Mouse (Mus musculus) macrophage (primary cell): ENCODE data around the gene Scn10a. TPM values are rescaled to one million over a fixed set of nuclear protein-coding genes. Genes with fewer than 3 reads are reported as not detected.

Experiments used
- H3K27ac ChIP-seq: fragments of 350-480 bp; formaldehyde crosslinking; 2 replicates; pipeline ENCODE4 v1.9.0; 2021
- H3K36me3 ChIP-seq: fragments of 350-480 bp; formaldehyde crosslinking; 2 replicates; pipeline ENCODE4 v1.9.0; 2021; ENCODE audit errors: inconsistent target
- H3K4me3 ChIP-seq: fragments of 350-480 bp; formaldehyde crosslinking; 2 replicates; pipeline ENCODE4 v1.9.0; 2021; ENCODE audit errors: inconsistent target
- H3K79me2 ChIP-seq: fragments of 350-480 bp; formaldehyde crosslinking; 2 replicates; pipeline ENCODE4 v1.9.0; 2021; ENCODE audit errors: inconsistent target
- WGBS: methylation state at CpG from one replicate; pipeline ENCODE4 v1.1.7; 2026; ENCODE audit warnings: inconsistent platforms; ENCODE audit not compliant: missing documents; 5-methylcytosine and 5-hydroxymethylcytosine counted together
- polyA plus RNA-seq: library from polyadenylated mRNA; stranded (reverse); fragments of 250-400 nt; gene quantifications from 3 replicates; pipeline ENCODE4 v1.2.4, GENCODE M21; 2018; ENCODE audit warnings: inconsistent platforms

Scn10a gene
- polyA plus RNA-seq, 1 experiment from 2014 or later, result not detected

DNA sequence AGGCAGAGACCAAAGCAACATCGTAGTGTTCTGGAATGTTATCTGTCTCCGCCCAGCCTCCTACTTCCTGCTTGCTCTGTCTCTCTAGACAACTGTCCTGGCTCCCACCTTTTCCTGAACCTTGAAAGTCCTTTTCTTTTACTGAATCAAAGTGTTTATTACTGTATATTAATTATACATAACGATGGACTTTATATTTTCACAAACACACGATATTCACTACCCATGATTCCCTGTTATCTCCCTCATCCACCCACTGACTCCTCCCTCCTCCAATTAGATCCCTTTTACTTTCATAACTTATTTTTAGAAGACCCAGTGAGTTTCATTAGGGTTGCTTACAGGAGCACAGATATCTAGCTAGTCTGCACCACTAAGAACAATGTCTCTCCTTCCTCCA is 95.0 kb downstream of the Scn10a start:
- H3K36me3 ChIP-seq, result no peaks in the 10 kb centered on the region
- no peaks in the 10 kb centered on the region for H3K79me2 ChIP-seq
- H3K27ac ChIP-seq, result no peak overlapping the region
- H3K4me3 ChIP-seq, result no peak overlapping the region
- WGBS, result 80% methylated on average over 4 of the region's 4 CpGs

DNA sequence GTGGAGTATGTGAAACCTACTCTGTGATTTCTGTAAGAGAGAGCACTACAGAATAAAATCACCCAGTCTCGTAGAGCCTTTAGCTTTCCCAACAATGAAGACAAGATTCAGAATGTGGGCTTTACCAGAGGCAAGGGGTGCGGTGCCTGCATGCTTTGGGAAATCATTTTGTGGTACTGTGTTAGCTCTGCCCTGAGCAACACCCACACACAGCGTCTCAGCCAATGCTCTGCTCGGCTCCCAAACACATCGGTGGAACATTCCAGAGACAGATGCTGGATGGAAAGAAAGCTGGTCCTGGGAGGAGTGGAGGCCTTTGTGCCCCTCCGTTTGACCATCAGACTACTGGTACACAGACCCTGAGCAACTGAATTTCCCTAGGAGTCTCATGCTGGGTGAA is 104.3 kb downstream of the Scn10a start:
- Histone ChIP-seq H3K4me3 (no peak overlapping the region), H3K36me3 (no peaks in the 10 kb centered on the region), H3K27ac (no peak overlapping the region), H3K79me2 (no peaks in the 10 kb centered on the region)
- 88% methylated on average over 6 of the region's 6 CpGs for WGBS

DNA sequence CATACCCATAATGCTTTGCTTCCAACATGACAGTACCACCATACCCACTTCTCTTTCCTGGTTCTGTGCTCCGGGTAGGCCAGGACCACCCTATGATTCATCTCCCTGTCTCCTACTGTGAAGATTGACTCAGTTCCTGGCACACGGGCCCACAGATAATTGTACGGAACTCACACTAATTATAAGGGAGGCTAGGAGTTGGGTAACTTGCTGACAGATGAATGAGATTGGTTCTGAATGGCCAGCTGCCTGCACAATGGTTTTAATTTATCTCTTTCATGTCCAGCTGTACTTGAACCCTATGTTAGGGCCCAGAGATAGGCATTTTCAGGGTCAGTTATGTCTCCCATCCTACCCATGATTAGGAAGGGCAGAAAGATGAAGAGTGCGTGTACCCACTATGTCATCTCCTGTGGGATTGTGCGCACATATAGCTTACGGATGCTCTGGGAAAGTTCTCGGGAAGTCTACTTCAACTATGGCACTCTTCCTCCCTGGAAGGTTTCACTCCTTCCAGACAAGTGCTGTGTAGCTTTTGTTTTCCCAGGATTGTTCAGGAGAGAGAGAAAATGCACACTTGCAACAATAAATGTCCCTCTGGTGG is 108.5 kb downstream of the Scn10a start:
- Histone ChIP-seq H3K27ac (no peak overlapping the region), H3K4me3 (no peak overlapping the region), H3K79me2 (no peaks in the 10 kb centered on the region), H3K36me3 (no peaks in the 10 kb centered on the region)
- 87% methylated on average over 7 of the region's 7 CpGs for WGBS

DNA sequence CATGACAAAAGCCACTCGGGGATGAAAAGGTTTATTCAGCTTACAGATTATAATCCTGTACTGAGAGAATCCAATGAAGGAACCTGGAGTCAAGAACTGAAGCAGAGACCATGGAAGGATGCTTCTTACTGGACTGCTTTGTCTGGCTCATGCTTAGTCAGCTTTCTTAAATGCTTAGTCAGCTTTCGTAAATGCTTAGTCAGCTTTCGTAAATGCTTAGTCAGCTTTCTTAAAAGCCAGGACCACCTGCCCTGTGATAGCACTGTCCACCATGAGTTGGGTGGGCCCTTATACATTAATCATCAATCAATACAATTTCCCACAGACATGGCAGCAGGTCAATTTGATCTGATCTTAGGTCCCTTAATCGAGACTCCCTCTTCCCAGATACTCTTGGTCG is 112.2 kb downstream of the Scn10a start:
- Histone ChIP-seq H3K27ac (no peak overlapping the region), H3K79me2 (no peaks in the 10 kb centered on the region), H3K4me3 (no peak overlapping the region), H3K36me3 (no peaks in the 10 kb centered on the region)
- 88% methylated on average over 5 of the region's 5 CpGs for WGBS

DNA sequence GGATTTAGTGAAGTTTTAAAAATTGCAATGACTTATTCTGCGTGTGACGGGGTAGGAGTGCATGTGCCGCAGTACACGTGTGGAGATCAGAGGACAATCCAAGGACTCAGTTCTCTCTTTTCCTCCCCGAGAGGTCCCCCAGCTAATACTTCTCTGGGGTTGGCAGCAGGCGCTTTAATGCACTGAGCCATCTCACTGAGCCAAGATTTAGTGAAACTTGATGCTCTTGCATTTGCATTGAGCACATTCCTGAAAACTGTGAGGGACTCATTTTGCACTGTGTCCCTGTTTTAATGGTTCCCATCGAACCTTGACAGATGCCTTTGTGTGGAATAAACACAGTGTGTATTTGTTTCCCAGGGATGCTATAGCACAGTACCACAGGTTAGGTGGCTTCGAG is 114.5 kb downstream of the Scn10a start:
- Histone ChIP-seq H3K79me2 (no peaks in the 10 kb centered on the region), H3K27ac (no peak overlapping the region), H3K36me3 (no peaks in the 10 kb centered on the region), H3K4me3 (no peak overlapping the region)
- WGBS, result 82% methylated on average over 8 of the region's 8 CpGs

DNA sequence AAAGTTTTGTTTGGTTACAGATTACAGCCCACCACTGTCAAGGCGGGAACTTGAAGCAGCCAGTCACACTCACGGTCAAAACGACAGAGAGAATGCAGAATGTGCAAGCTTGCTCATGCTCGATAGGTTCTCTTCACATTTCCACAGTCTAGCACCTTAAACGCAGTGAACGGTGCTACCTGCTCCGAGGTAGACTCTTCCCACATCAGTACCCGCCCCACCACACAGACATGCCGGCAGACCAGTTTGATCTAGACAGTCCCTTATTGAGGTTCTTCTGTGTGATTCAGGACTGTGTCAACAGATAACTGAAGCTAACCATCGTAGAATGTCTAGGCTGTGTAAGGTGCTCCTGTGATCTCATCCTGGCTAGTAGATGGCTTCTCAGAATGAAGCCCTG is 120.6 kb downstream of the Scn10a start:
- WGBS, result 88% methylated on average over 10 of the region's 10 CpGs

DNA sequence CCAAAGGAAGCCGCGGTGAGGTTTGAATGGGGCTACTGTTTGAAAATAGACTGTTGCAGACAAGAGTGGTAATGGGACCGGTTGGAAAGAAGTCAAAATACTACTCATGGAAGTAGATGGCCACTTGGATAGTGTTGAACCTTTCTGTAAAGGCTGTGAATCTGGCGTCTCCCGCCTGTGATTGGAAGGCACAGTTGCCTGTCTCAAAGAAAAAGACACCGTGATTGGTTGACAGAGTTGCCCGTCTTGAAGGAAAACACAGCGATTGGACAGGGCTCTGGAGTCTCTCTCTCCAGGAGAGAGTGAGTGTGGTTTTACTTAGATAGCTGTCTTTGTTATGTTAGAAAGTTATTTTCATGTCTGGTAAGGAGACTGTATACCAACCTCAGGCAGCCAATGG is 121.8 kb downstream of the Scn10a start:
- Histone ChIP-seq H3K36me3 (no peaks in the 10 kb centered on the region), H3K79me2 (no peaks in the 10 kb centered on the region), H3K4me3 (no peak overlapping the region), H3K27ac (no peak overlapping the region)
- WGBS, result 85% methylated on average over 8 of the region's 8 CpGs

More for the DNA sequence above, 120.6 kb downstream of the Scn10a start:
- Histone ChIP-seq H3K79me2 (no peaks in the 10 kb centered on the region), H3K36me3 (no peaks in the 10 kb centered on the region), H3K27ac (no peak overlapping the region), H3K4me3 (no peak overlapping the region)

DNA sequence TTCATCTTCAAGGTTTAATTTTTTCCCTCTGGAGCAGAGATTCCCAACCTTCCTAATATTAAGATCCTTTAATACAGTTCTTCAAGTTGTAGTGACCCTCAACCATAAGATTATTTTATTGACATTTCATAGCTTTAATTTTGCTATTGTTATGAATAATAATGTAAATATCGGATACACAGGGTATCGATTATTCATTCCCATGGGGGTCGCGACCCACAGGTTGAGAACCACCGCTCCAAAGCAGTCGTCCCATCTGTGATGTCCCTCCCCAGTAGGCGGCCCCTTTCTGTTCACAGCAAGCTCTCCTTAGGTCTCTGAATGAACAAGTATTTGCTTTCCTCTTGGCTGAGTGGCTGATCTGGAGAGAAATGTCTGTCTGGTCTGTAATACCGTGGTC is 129.5 kb downstream of the Scn10a start:
- H3K4me3 ChIP-seq, result no peak overlapping the region
- 93% methylated on average over 8 of the region's 8 CpGs for WGBS
- no peaks in the 10 kb centered on the region for H3K79me2 ChIP-seq
- no peak overlapping the region for H3K27ac ChIP-seq
- H3K36me3 ChIP-seq, result no peaks in the 10 kb centered on the region

DNA sequence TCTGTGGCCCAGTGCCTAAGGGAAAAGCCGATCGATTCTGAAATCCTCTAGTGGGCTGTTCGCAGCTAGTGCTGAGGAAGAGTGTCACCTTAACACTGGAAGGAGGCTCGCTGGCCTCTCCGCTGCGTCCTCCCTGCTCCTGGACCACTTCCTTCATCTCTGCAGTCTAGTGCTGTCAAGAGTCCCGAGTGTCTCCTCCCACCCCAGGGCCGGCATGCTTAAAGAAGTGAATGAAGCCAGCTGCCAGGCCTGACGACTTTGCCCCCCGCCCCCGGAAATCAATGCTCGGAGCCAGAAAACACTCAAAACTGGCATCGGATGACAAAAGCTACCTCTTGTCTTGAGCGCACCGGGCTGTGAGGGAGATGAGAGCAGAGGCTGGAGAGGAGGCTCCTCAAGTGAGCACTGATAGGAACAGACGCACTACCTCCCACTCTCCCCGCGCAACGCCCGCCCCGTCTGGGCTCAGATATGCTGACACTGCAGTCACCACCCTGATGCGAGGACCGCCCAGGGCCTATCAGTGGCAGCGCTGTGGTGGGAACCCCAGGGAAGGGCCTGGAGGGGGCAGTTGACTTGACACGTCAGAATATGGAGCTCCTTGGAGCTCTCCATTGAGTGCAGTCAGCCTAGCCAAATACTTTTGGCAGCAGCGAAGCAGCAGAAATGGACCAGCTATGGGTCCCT is 130.2 kb downstream of the Scn10a start:
- H3K36me3 ChIP-seq, result no peaks in the 10 kb centered on the region
- no peak overlapping the region for H3K4me3 ChIP-seq
- no peak overlapping the region for H3K27ac ChIP-seq
- WGBS, result 39% methylated on average over 26 of the region's 26 CpGs
- no peaks in the 10 kb centered on the region for H3K79me2 ChIP-seq

DNA sequence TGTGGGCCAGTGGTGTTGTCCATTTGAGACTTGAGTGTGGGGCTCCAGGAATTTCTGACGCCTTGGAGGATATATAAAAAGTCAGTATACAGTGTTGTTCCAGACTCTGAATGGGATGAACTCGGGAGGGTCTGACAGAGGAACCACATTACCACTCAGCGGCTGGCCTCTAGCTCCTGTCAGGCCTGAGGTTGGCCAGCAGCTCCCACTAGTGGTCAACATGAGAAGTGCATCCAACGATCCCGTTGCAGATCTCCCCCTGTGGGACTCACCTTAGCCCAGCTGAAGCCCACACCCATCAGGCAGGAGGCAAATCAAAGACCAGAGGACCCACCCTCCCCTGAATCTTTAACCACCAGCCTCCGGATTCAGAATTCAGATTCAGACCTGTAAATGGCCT is 138.5 kb downstream of the Scn10a start:
- WGBS, result 2% methylated on average over 6 of the region's 6 CpGs
- H3K27ac ChIP-seq, result no peak overlapping the region
- H3K79me2 ChIP-seq, result no peaks in the 10 kb centered on the region
- no peak overlapping the region for H3K4me3 ChIP-seq
- no peaks in the 10 kb centered on the region for H3K36me3 ChIP-seq

DNA sequence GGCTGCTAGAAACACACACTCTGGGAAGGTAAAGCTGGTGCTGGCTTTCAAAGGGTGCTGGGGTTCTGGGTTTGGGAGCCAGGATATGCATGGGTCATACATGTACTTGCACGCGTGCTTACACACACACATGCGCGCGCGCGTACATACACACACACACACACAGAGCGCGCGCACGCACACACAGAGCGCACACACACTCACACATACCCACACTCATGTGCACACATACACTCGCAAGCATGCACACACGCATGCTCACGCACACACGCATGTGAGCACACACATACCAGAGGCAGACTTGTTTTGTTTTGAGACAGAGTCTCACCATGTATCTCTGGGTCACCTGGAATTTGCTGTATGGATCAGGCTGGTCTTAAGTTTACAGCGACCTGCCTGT is 138.9 kb downstream of the Scn10a start:
- H3K79me2 ChIP-seq, result no peaks in the 10 kb centered on the region
- no peaks in the 10 kb centered on the region for H3K36me3 ChIP-seq
- WGBS, result 87% methylated on average over 17 of the region's 17 CpGs
- H3K27ac ChIP-seq, result no peak overlapping the region
- no peak overlapping the region for H3K4me3 ChIP-seq

DNA sequence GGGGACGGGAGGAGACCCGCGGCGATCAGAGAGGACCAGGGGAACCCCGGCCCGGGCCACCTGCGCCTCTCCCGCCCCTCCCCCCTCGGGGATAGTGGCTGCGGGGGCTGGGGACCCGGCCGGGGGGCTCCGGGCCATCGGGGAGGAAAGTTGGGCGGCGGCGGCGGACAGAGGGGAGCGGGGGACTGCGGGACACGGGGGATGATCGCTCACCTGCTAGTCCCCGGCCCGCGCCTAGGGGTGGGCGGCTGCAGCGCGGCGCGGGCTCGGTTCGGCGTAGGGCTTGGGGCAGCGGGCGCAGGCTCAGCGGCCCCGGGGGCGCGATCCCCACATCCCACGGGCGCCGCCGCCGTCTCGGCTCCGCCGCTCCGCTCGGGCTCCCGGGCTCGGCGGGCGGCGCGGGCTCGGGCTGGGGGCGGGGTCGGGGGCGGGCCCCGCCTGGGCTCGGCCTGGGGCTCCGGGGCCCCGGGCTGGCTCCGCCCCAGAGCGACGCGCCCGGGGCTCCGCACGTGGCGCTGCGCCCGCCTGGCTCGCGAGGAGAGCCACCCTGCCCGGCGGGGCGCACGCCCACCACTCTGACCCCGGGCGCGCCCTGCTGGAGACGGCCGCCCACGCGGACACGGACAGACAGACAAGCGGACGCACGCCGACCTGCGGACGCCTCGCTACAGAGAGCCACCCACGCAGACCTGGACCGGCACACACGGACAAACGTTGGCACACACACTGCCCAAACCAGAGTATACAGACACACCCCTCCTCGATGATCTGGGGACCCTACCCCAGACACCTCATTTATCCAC is 140.3 kb downstream of the Scn10a start, which contains the start of gene Scn5a:
Gene Scn5a (minus strand): TSS at position 381 of the 803 bp plus-strand sequence.
- no peak within 1 kb of the TSS for H3K4me3 ChIP-seq
- no peaks in the 10 kb centered on the region for H3K36me3 ChIP-seq

DNA sequence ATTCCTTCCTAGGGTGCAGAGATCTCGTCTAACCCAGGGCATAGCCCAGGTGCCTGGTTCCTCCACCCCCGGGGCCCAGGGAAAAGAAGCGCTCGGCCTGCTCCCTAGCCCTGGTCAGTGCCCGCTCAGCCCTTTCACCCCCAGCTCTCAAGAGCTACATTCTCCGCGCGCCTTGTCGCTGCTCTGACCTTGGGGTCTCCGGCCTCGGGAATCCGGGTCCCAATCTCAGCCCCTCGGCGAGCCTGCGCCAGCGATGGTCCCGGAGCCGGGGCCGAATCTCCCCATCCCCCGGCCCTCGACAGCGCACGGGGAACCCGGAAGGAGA is 140.8 kb downstream of the Scn10a start:
- Histone ChIP-seq H3K79me2 (no peaks in the 10 kb centered on the region), H3K27ac (no peak overlapping the region), H3K36me3 (no peaks in the 10 kb centered on the region), H3K4me3 (no peak overlapping the region)
- WGBS, result 4% methylated on average over 24 of the region's 24 CpGs

More for the DNA sequence above, 140.3 kb downstream of the Scn10a start, which contains the start of gene Scn5a:
- Histone ChIP-seq H3K27ac (no peak within 1 kb of the TSS), H3K79me2 (no peaks in the 10 kb centered on the region)
- WGBS, result 2% methylated on average over 96 of the region's 99 CpGs

DNA sequence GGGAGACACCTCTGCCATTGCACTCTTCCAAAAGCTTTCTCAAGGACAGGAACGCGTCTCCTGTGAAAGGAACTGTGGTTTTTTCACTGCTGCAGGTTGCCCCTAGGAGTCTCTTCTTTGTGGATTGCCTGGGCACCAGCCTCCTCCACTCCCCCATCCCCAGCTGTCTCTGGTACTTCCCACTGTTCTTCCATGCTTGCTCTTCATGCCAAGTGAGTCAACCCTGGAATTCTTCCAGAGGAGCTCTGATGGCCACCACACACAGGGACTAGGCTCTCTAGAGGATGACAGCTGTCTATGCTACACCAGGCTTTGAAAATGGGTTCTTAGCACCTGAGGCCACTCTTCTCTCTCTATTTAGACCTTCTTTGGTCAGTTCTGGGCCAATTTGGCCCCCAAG is 142.1 kb downstream of the Scn10a start:
- 62% methylated on average over 2 of the region's 2 CpGs for WGBS
- H3K79me2 ChIP-seq, result no peaks in the 10 kb centered on the region
- H3K4me3 ChIP-seq, result no peak overlapping the region
- H3K36me3 ChIP-seq, result no peaks in the 10 kb centered on the region
- H3K27ac ChIP-seq, result no peak overlapping the region

DNA sequence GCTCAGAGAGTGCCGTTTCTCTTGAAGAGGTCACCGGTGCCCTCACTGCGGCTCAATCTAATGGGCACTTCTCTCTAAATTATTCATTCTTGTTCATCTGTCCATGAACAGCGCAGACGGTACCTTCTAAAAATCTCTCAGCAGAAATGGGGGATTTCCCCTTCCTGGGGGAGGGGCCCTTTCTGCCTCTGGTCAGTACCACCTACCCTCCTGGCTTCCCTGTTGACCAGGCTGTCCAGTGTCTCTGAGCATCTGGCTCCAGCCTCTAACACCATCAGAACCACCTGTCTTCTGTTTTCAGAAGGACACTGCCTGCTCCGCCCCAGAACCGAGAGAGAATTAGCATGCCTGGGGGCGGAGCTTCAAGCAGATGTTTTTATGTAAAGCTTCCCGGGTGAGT is 143.4 kb downstream of the Scn10a start:
- no peaks in the 10 kb centered on the region for H3K79me2 ChIP-seq
- no peak overlapping the region for H3K27ac ChIP-seq
- H3K36me3 ChIP-seq, result no peaks in the 10 kb centered on the region
- H3K4me3 ChIP-seq, result no peak overlapping the region
- WGBS, result 58% methylated on average over 8 of the region's 9 CpGs
